Mouse (Mus musculus): ENCODE measurements at regions not wholly inside any gene's neighbourhood (a gene's known extent, or its start where the extent isn't known, plus 50 kb on each side); places are given as distances from the start of the nearest gene placed in this dataset.

DNA sequence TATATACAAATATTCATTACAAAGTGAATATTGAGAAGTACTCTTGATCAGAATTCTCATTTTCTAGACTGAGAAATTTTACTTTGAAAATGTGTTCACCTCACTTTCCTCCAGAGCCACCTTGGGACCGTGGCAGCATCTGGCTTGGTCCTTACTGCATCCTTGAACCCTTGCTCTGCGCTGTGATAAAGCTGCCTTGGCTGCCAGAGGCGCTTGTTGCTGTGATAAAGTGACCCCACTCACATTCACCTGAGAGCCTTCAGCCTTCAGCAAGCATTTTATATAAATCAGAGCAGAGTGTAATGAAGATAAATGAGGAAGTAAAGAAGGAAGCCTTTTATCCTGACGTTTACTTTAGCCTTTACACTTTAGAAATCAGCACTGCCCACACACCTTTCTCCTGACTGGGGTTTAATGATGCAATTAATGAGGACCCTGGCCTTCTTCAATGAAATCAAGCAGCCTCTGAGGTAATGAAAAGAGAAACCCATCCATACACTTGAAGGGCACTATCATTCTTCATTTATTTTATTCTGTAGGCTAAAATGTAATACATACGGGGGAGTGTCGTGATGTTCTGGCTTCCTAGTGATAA is 532.8 kb downstream of the Rfpl4b start:
- 40% methylated on average over 6 of the region's 6 CpGs for WGBS
- no peaks in the 10 kb centered on the region for H3K27me3 ChIP-seq (replicated peaks; ENCODE audit: control insufficient read depth, insufficient read depth, low read length)
- no peak for DNase-seq
- no peak for TF ChIP-seq POLR2A (IDR thresholded peaks at IDR 0.05; ENCODE audit: low read depth, low read length)
- no peak for TF ChIP-seq CTCF (conservative IDR thresholded peaks at IDR 0.05; ENCODE audit: insufficient read depth, insufficient read length, low read depth, low read length)
- H3K4me1 ChIP-seq (ENCODE audit: control insufficient read depth, insufficient read depth, low read length) = no peaks in the 10 kb centered on the region
- H3K36me3 ChIP-seq (ENCODE audit: control insufficient read depth, insufficient read depth, low read length) = no peaks in the 10 kb centered on the region
- H3K27ac ChIP-seq (ENCODE audit: insufficient read depth, low read depth, low read length) = no peak overlapping the region
- no peak overlapping the region for H3K4me3 ChIP-seq (ENCODE audit: insufficient read depth, low read depth, low read length)

DNA sequence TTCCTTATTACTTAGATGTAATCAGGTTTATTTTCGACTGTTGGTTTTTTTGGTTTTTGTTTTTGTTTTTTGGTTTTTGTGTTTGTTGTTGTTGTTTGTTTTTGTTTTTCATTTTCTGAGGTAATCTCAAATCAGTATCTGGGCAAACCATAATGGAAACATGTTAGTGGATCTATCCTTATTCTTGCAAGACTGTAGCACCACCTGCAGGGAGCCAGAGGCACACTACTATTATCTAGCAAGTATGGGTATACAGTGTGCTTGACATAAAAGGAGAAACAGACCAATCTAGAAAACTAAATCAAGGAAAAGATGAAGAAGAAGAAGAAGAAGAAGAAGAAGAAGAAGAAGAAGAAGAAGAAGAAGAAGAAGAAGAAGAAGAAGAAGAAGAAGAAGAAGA is 552.4 kb downstream of the Rfpl4b start:
- no peak overlapping the region for H3K4me3 ChIP-seq (ENCODE audit: insufficient read depth, low read depth, low read length)
- no peak overlapping the region for H3K27ac ChIP-seq (ENCODE audit: insufficient read depth, low read depth, low read length)
- 90% methylated on average over 1 of the region's 1 CpGs for WGBS
- DNase-seq = peak; percentile 9
- no peaks in the 10 kb centered on the region for H3K4me1 ChIP-seq (ENCODE audit: control insufficient read depth, insufficient read depth, low read length)
- H3K36me3 ChIP-seq (ENCODE audit: control insufficient read depth, insufficient read depth, low read length) = no peaks in the 10 kb centered on the region
- TF ChIP-seq CTCF (conservative IDR thresholded peaks at IDR 0.05; ENCODE audit: insufficient read depth, insufficient read length, low read depth, low read length) (0 out of 2 replicates have a peak, but pooled peaks have one; percentile 14), POLR2A (IDR thresholded peaks at IDR 0.05; ENCODE audit: low read depth, low read length) (no peak)
- no peaks in the 10 kb centered on the region for H3K27me3 ChIP-seq (replicated peaks; ENCODE audit: control insufficient read depth, insufficient read depth, low read length)

DNA sequence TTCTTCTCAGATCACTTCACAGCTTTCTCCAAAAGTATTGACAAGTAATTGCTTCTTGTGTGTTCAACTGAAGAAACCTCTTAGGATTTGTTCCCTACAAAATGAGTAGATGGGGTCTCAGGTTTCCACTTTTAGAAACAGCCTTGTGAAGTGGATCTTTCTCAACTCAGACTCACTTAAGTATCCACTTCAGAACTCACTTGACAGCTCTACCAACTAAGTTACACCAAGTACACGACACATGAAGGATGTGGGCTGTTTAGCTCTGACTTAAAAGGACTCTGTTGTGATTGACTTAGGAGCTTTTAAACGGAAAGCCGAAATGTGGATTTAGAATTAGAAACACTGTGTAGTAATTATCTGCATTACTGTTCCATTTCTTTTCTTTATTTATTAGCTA is 556.0 kb downstream of the Rfpl4b start:
- Histone ChIP-seq H3K4me3 (ENCODE audit: insufficient read depth, low read depth, low read length) (no peak overlapping the region), H3K36me3 (ENCODE audit: control insufficient read depth, insufficient read depth, low read length) (no peaks in the 10 kb centered on the region), H3K27me3 (replicated peaks; ENCODE audit: control insufficient read depth, insufficient read depth, low read length) (no peaks in the 10 kb centered on the region), H3K27ac (ENCODE audit: insufficient read depth, low read depth, low read length) (no peak overlapping the region), H3K4me1 (ENCODE audit: control insufficient read depth, insufficient read depth, low read length) (no peaks in the 10 kb centered on the region)
- TF ChIP-seq CTCF (conservative IDR thresholded peaks at IDR 0.05; ENCODE audit: insufficient read depth, insufficient read length, low read depth, low read length) = no peak
- no peak for TF ChIP-seq POLR2A (IDR thresholded peaks at IDR 0.05; ENCODE audit: low read depth, low read length)
- WGBS = 75% methylated on average over 3 of the region's 3 CpGs
- no peak for DNase-seq

DNA sequence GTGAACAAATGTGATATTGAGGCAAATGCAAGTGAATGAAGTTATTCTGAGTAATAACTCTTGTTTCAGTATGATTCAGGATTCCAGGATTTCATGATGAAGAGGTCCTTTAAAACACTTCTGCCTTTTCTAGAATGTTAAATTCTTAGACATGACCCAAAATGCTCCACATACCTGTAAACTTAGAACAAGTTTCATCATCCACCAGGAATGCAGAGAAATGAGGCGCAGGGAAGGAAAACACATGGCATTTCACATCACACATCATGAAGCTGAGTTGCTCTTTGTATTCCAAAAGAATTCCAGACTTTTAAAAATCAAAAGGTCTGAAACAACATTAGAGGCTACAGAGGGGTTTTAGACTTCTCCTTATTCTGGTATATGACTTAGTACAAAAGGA is 574.8 kb downstream of the Rfpl4b start:
- no peaks in the 10 kb centered on the region for H3K4me1 ChIP-seq (ENCODE audit: control insufficient read depth, insufficient read depth, low read length)
- no peak overlapping the region for H3K27ac ChIP-seq (ENCODE audit: insufficient read depth, low read depth, low read length)
- TF ChIP-seq CTCF (conservative IDR thresholded peaks at IDR 0.05; ENCODE audit: insufficient read depth, insufficient read length, low read depth, low read length) (no peak), POLR2A (IDR thresholded peaks at IDR 0.05; ENCODE audit: low read depth, low read length) (no peak)
- H3K4me3 ChIP-seq (ENCODE audit: insufficient read depth, low read depth, low read length) = no peak overlapping the region
- 85% methylated on average over 1 of the region's 1 CpGs for WGBS
- no peaks in the 10 kb centered on the region for H3K36me3 ChIP-seq (ENCODE audit: control insufficient read depth, insufficient read depth, low read length)
- H3K27me3 ChIP-seq (replicated peaks; ENCODE audit: control insufficient read depth, insufficient read depth, low read length) = no peaks in the 10 kb centered on the region
- DNase-seq = no peak

Measured in kidney, adult 2 months (tissue).